Mouse (Mus musculus) heart, embryonic 12.5 days (tissue): ENCODE data around the gene Ftcd. TPM values are rescaled to one million over a fixed set of nuclear protein-coding genes. Genes with fewer than 3 reads are reported as not detected.

Experiments used
- ATAC-seq: fragments of 200-750 bp; cut with Nextera tagmentation; 2 replicates; pipeline ENCODE4 v1.8.0; 2017; ENCODE audit warnings: moderate TSS enrichment, moderate library complexity; ENCODE audit not compliant: insufficient number of reproducible peaks, low FRiP score
- H3K27ac ChIP-seq: fragments of 300-500 bp; sonication (generic); 2 replicates; pipeline ENCODE4 v1.5.1; 2016; ENCODE audit warnings: mild to moderate bottlenecking, moderate library complexity; ENCODE audit not compliant: poor library complexity, severe bottlenecking
- H3K27me3 ChIP-seq: fragments of 300-500 bp; sonication (generic); replicated peaks from 2 replicates; pipeline ENCODE4 v1.6.1; 2016; ENCODE audit warnings: mild to moderate bottlenecking, moderate library complexity
- H3K36me3 ChIP-seq: fragments of 300-500 bp; sonication (generic); 2 replicates; pipeline ENCODE4 v1.6.1; 2016; ENCODE audit warnings: mild to moderate bottlenecking, moderate library complexity
- H3K4me1 ChIP-seq: fragments of 300-500 bp; sonication (generic); replicated peaks from 2 replicates; pipeline ENCODE4 v1.6.1; 2016; ENCODE audit warnings: mild to moderate bottlenecking
- H3K4me2 ChIP-seq: fragments of 300-500 bp; sonication (generic); 2 replicates; pipeline ENCODE4 v1.6.1; 2016; ENCODE audit warnings: mild to moderate bottlenecking, moderate library complexity
- H3K4me3 ChIP-seq: fragments of 300-500 bp; sonication (generic); 2 replicates; pipeline ENCODE4 v1.5.1; 2016; ENCODE audit warnings: mild to moderate bottlenecking
- H3K9ac ChIP-seq: fragments of 300-500 bp; sonication (generic); 2 replicates; pipeline ENCODE4 v1.6.1; 2016; ENCODE audit warnings: mild to moderate bottlenecking, moderate library complexity
- H3K9me3 ChIP-seq: fragments of 300-500 bp; sonication (generic); replicated peaks from 2 replicates; pipeline ENCODE4 v1.6.1; 2016; ENCODE audit warnings: mild to moderate bottlenecking, moderate library complexity
- WGBS: fragments of 180-500 bp; shearing (Covaris S2); methylation state at CpG from one replicate; pipeline ENCODE4 v1.1.7; 2016; 5-methylcytosine and 5-hydroxymethylcytosine counted together
- polyA plus RNA-seq: library from polyadenylated mRNA; unstranded; fragments of >200 nt; fragmentation: Nextera tagmentation; extraction: Ambion mirVana; gene quantifications from 2 replicates; pipeline ENCODE4 v1.2.1, GENCODE M21; 2016

Gene Ftcd
- polyA plus RNA-seq, 1 experiment from 2014 or later, result 3.2 TPM

- Histone ChIP-seq H3K27ac (no peak overlapping the region), H3K9ac (no peak overlapping the region), H3K4me2 (no peak overlapping the region), H3K9me3 (no peaks in the 10 kb centered on the region), H3K27me3 (no peaks in the 10 kb centered on the region), H3K4me3 (no peak overlapping the region), H3K4me1 (peaks cover 9% of the 10 kb centered on the region), H3K36me3 (peaks cover 33% of the 10 kb centered on the region)
- 25% methylated on average over 3 of the region's 3 CpGs for WGBS
- no peak for ATAC-seq
These were observed 27.2 kb downstream of the Ftcd start for GRCm38 (mm10) chr10:76602690-76603089.

GRCm38 (mm10) chr10:76612473-76612872, 37.0 kb downstream of the Ftcd start:
- Histone ChIP-seq H3K4me1 (peaks cover 5% of the 10 kb centered on the region; the same call in 1 of the 2 replicates), H3K9ac (no peak overlapping the region), H3K4me3 (no peak overlapping the region), H3K4me2 (no peak overlapping the region), H3K9me3 (no peaks in the 10 kb centered on the region), H3K27me3 (no peaks in the 10 kb centered on the region), H3K36me3 (peaks cover 50% of the 10 kb centered on the region), H3K27ac (no peak overlapping the region)
- ATAC-seq, result no peak
- WGBS, result 57% methylated on average over 7 of the region's 7 CpGs

GRCm38 (mm10) chr10:76622411-76622810, 47.0 kb downstream of the Ftcd start:
- ATAC-seq, result no peak
- peak overlapping the region; percentile 71 for H3K4me2 ChIP-seq
- H3K27ac ChIP-seq, result no peak overlapping the region
- 82% methylated on average over 4 of the region's 4 CpGs for WGBS
- peaks cover 5% of the 10 kb centered on the region for H3K4me1 ChIP-seq
- peak overlapping the region; percentile 50 for H3K4me3 ChIP-seq
- peak overlapping the region; percentile 64 for H3K9ac ChIP-seq
- H3K36me3 ChIP-seq, result no peaks in the 10 kb centered on the region
- no peaks in the 10 kb centered on the region for H3K9me3 ChIP-seq
- H3K27me3 ChIP-seq, result no peaks in the 10 kb centered on the region

- Histone ChIP-seq H3K4me1 (peaks cover 5% of the 10 kb centered on the region), H3K4me2 (peak within 1 kb of the TSS; percentile 71), H3K9me3 (no peaks in the 10 kb centered on the region), H3K4me3 (peak within 1 kb of the TSS; percentile 50), H3K9ac (peak within 1 kb of the TSS; percentile 64), H3K27ac (no peak within 1 kb of the TSS), H3K27me3 (no peaks in the 10 kb centered on the region), H3K36me3 (no peaks in the 10 kb centered on the region)
- peak; percentile 92 for ATAC-seq
- 2% methylated on average over 30 of the region's 31 CpGs for WGBS
These were observed 47.7 kb downstream of the Ftcd start, which contains the start of gene Col6a2 for GRCm38 (mm10) chr10:76622928-76623680. Gene Col6a2, minus strand, starts transcription at chr10:76623630.

GRCm38 (mm10) chr10:76623734-76624133, 48.3 kb downstream of the Ftcd start:
- Histone ChIP-seq H3K4me2 (peak overlapping the region; percentile 71), H3K4me1 (peaks cover 5% of the 10 kb centered on the region), H3K27me3 (no peaks in the 10 kb centered on the region), H3K4me3 (peak overlapping the region; percentile 50), H3K9me3 (no peaks in the 10 kb centered on the region), H3K36me3 (no peaks in the 10 kb centered on the region), H3K9ac (peak overlapping the region; percentile 64; the same call in 1 of the 2 replicates), H3K27ac (no peak overlapping the region)
- no peak for ATAC-seq
- WGBS, result 18% methylated on average over 7 of the region's 7 CpGs

GRCm38 (mm10) chr10:76624903-76625302, 49.5 kb downstream of the Ftcd start:
- Histone ChIP-seq H3K4me3 (no peak overlapping the region), H3K4me2 (no peak overlapping the region), H3K4me1 (peaks cover 5% of the 10 kb centered on the region), H3K27ac (no peak overlapping the region), H3K36me3 (no peaks in the 10 kb centered on the region), H3K9me3 (no peaks in the 10 kb centered on the region), H3K27me3 (no peaks in the 10 kb centered on the region), H3K9ac (no peak overlapping the region)
- ATAC-seq, result no peak
- WGBS, result 73% methylated on average over 7 of the region's 7 CpGs

- WGBS, result 85% methylated on average over 5 of the region's 5 CpGs
- H3K9me3 ChIP-seq, result no peaks in the 10 kb centered on the region
- H3K27me3 ChIP-seq, result no peaks in the 10 kb centered on the region
- no peak for ATAC-seq
- no peaks in the 10 kb centered on the region for H3K36me3 ChIP-seq
- no peak overlapping the region for H3K4me2 ChIP-seq
- H3K4me1 ChIP-seq, result peaks cover 5% of the 10 kb centered on the region
- H3K27ac ChIP-seq, result no peak overlapping the region
- H3K4me3 ChIP-seq, result no peak overlapping the region
- H3K9ac ChIP-seq, result no peak overlapping the region
These were observed 52.3 kb downstream of the Ftcd start for GRCm38 (mm10) chr10:76627714-76628113.

GRCm38 (mm10) chr10:76630657-76631056, 55.2 kb downstream of the Ftcd start:
- no peaks in the 10 kb centered on the region for H3K36me3 ChIP-seq
- WGBS, result 80% methylated on average over 1 of the region's 1 CpGs
- no peaks in the 10 kb centered on the region for H3K27me3 ChIP-seq
- H3K4me2 ChIP-seq, result no peak overlapping the region
- peaks cover 21% of the 10 kb centered on the region for H3K4me1 ChIP-seq
- H3K9ac ChIP-seq, result no peak overlapping the region
- no peaks in the 10 kb centered on the region for H3K9me3 ChIP-seq
- H3K27ac ChIP-seq, result no peak overlapping the region
- H3K4me3 ChIP-seq, result no peak overlapping the region
- no peak for ATAC-seq

GRCm38 (mm10) chr10:76632630-76633029, 57.2 kb downstream of the Ftcd start:
- no peaks in the 10 kb centered on the region for H3K36me3 ChIP-seq
- no peaks in the 10 kb centered on the region for H3K27me3 ChIP-seq
- H3K9ac ChIP-seq, result no peak overlapping the region
- no peak overlapping the region for H3K4me2 ChIP-seq
- no peak for ATAC-seq
- peaks cover 21% of the 10 kb centered on the region for H3K4me1 ChIP-seq
- H3K4me3 ChIP-seq, result no peak overlapping the region
- no peak overlapping the region for H3K27ac ChIP-seq
- H3K9me3 ChIP-seq, result no peaks in the 10 kb centered on the region
- WGBS, result 71% methylated on average over 8 of the region's 8 CpGs

- no peak overlapping the region for H3K27ac ChIP-seq
- H3K9ac ChIP-seq, result no peak overlapping the region
- no peaks in the 10 kb centered on the region for H3K27me3 ChIP-seq
- H3K36me3 ChIP-seq, result no peaks in the 10 kb centered on the region
- no peaks in the 10 kb centered on the region for H3K9me3 ChIP-seq
- no peak overlapping the region for H3K4me3 ChIP-seq
- WGBS, result 58% methylated on average over 7 of the region's 7 CpGs
- no peak for ATAC-seq
- H3K4me1 ChIP-seq, result peaks cover 21% of the 10 kb centered on the region
- H3K4me2 ChIP-seq, result no peak overlapping the region
These were observed 58.7 kb downstream of the Ftcd start for GRCm38 (mm10) chr10:76634094-76634571.

GRCm38 (mm10) chr10:76634584-76634983, 59.1 kb downstream of the Ftcd start:
- Histone ChIP-seq H3K27me3 (no peaks in the 10 kb centered on the region), H3K4me2 (no peak overlapping the region), H3K36me3 (no peaks in the 10 kb centered on the region), H3K9ac (no peak overlapping the region), H3K4me3 (no peak overlapping the region), H3K27ac (no peak overlapping the region), H3K4me1 (peaks cover 21% of the 10 kb centered on the region), H3K9me3 (no peaks in the 10 kb centered on the region)
- WGBS, result 66% methylated on average over 5 of the region's 5 CpGs
- no peak for ATAC-seq
